Mouse (Mus musculus) forebrain, embryonic 11.5 days (tissue): ENCODE measurements around the gene Parva. TPM values are rescaled to one million over a fixed set of nuclear protein-coding genes. Genes with fewer than 3 reads are reported as not detected.

ENCODE experiments used
- ATAC-seq: fragments of 200-750 bp; cut with Nextera tagmentation; replicated peaks from 2 replicates; pipeline ENCODE4 v1.8.0; 2017; ENCODE audit warnings: moderate TSS enrichment; ENCODE audit not compliant: low FRiP score
- DNase-seq: peaks from one replicate; pipeline ENCODE4 v3.0.0-alpha.2; 2017; ENCODE audit warnings: low spot score
- H3K27ac ChIP-seq: fragments of 300-500 bp; sonication (generic); 2 replicates; pipeline ENCODE4 v1.5.1; 2014; ENCODE audit warnings: low read depth, low read length
- H3K27me3 ChIP-seq: fragments of 300-500 bp; sonication (generic); 2 replicates; pipeline ENCODE4 v1.6.1; 2014; ENCODE audit warnings: mild to moderate bottlenecking, low read length, mixed read lengths; ENCODE audit not compliant: control insufficient read depth, insufficient read depth
- H3K36me3 ChIP-seq: fragments of 300-500 bp; sonication (generic); 2 replicates; pipeline ENCODE4 v1.6.1; 2014; ENCODE audit warnings: mild to moderate bottlenecking, low read length, moderate library complexity, mixed read lengths; ENCODE audit not compliant: control insufficient read depth, insufficient read depth
- H3K4me1 ChIP-seq: fragments of 300-500 bp; sonication (generic); replicated peaks from 2 replicates; pipeline ENCODE4 v1.6.1; 2014; ENCODE audit warnings: low read length, mixed read lengths; ENCODE audit not compliant: control insufficient read depth, insufficient read depth
- H3K4me2 ChIP-seq: fragments of 300-500 bp; sonication (generic); 2 replicates; pipeline ENCODE4 v1.6.1; 2014; ENCODE audit warnings: low read depth, mild to moderate bottlenecking, low read length, moderate library complexity, mixed read lengths; ENCODE audit not compliant: severe bottlenecking
- H3K4me3 ChIP-seq: fragments of 300-500 bp; sonication (generic); 2 replicates; pipeline ENCODE4 v1.5.1; 2014; ENCODE audit warnings: low read depth, low read length
- H3K9ac ChIP-seq: fragments of 300-500 bp; sonication (generic); 2 replicates; pipeline ENCODE4 v1.6.1; 2014; ENCODE audit warnings: low read length
- H3K9me3 ChIP-seq: fragments of 300-500 bp; sonication (generic); 2 replicates; pipeline ENCODE4 v1.6.1; 2016; ENCODE audit warnings: low read length, mixed read lengths; ENCODE audit not compliant: control insufficient read depth
- WGBS: fragments of 180-500 bp; shearing (Covaris S2); extraction: QIAGEN DNeasy Blood & Tissue Kit; methylation state at CpG from one replicate; pipeline ENCODE4 v1.1.7; 2014; 5-methylcytosine and 5-hydroxymethylcytosine counted together
- polyA plus RNA-seq: library from polyadenylated mRNA; unstranded; fragments of >200 nt; fragmentation: Nextera tagmentation; extraction: Ambion mirVana; gene quantifications from 2 replicates; pipeline ENCODE4 v1.2.1, GENCODE M21; 2014

Gene Parva
- polyA plus RNA-seq, 1 experiment from 2014 or later = 64.5 TPM

DNA sequence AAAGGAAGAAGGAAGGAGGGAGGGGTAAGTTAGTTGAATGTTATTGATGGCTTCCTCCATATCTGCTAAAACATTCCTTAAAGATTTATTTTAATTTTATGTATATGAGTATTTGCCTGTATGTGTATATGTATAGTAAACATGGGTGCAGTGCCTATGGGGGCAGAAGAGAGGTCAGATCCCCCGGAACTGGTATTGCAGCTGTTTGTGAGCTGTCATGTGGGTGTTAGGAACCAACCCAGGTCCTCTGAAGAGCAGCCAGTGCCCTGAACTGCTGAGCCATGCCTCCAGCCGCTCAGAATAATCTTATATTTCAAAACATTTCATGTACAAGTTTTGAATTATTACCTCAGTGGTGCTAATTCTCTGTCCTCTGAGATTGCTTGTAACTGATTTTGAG is 63.5 kb downstream of the Parva start:
- H3K4me3 ChIP-seq = no peak overlapping the region
- H3K36me3 ChIP-seq = no peaks in the 10 kb centered on the region; the same call in 1 of the 2 replicates
- H3K4me2 ChIP-seq = no peak overlapping the region
- no peaks in the 10 kb centered on the region for H3K9me3 ChIP-seq
- WGBS = 70% methylated on average over 2 of the region's 2 CpGs
- no peaks in the 10 kb centered on the region for H3K4me1 ChIP-seq
- ATAC-seq = no peak
- H3K27me3 ChIP-seq = no peaks in the 10 kb centered on the region
- no peak overlapping the region for H3K27ac ChIP-seq
- no peak for DNase-seq
- H3K9ac ChIP-seq = no peak overlapping the region

DNA sequence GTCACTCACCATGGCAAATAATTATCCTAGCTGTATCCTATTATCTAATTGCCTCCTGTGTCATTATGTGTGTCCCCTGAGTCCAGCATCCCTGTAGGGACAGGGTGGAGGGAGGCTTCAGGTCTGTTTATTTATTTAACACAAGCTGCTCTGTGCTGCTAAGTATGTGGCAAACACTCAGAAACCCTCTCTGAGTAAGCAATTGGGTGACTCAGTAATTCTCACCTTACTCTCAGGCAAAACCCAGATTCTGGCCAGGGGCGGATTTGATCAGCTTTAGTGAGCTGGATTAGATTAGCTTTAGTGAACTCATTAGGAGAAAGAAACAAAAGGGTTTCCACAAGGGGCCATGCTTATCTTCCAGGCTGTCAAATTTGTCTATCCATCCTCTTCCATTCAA is 64.4 kb downstream of the Parva start:
- H3K4me2 ChIP-seq = no peak overlapping the region
- H3K36me3 ChIP-seq = no peaks in the 10 kb centered on the region; the same call in 1 of the 2 replicates
- no peak overlapping the region for H3K9ac ChIP-seq
- ATAC-seq (no peak), DNase-seq (no peak)
- no peaks in the 10 kb centered on the region for H3K27me3 ChIP-seq
- no peaks in the 10 kb centered on the region for H3K9me3 ChIP-seq
- no peaks in the 10 kb centered on the region for H3K4me1 ChIP-seq
- WGBS = 40% methylated on average over 1 of the region's 1 CpGs
- no peak overlapping the region for H3K4me3 ChIP-seq
- no peak overlapping the region for H3K27ac ChIP-seq

DNA sequence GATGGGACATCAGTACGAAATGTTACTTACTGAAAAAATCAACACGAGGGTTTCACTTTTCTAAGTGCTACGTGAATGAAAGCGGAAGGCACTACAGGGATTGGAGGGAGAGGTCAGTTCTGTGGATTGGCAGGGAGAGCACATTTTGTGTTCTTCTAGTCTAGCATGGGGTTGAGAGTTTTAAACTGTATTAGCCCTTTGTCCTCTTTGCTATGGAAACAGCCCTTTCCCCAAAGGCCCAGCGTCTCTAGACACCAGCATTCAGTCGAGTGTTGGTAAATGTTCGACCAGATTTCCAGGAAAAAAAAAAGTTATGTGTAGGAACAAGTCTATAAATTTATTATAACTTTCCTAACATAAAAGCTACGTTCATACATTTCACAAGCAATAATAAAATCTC is 68.6 kb downstream of the Parva start:
- Histone ChIP-seq H3K9me3 (no peaks in the 10 kb centered on the region), H3K27me3 (no peaks in the 10 kb centered on the region), H3K36me3 (no peaks in the 10 kb centered on the region), H3K9ac (no peak overlapping the region), H3K4me2 (no peak overlapping the region), H3K27ac (no peak overlapping the region), H3K4me3 (no peak overlapping the region), H3K4me1 (no peaks in the 10 kb centered on the region)
- 76% methylated on average over 8 of the region's 8 CpGs for WGBS
- DNase-seq = no peak
- ATAC-seq = no peak

DNA sequence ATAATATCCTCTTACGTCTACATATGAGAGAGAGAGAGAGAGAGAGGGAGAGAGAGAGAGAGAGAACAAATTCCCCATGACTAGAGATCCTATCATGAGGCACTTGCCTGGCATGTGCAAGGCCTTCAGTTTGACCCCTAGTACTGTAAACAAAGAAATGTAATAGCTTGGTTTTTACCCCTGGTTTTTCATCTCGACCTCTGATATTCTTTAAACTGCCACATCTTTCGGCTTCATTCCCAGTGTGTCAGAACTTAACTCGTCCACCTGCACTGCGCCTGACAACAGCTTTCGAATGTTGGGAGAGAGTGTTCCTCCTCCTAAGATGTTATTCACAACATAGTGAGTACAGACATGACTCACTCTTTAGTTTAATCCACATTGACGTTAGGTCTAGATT is 69.6 kb downstream of the Parva start:
- Histone ChIP-seq H3K9ac (no peak overlapping the region), H3K4me3 (no peak overlapping the region), H3K36me3 (no peaks in the 10 kb centered on the region), H3K9me3 (no peaks in the 10 kb centered on the region), H3K27ac (no peak overlapping the region), H3K27me3 (no peaks in the 10 kb centered on the region), H3K4me1 (0 out of 2 replicates have a peak, but pooled peaks cover 2% of the 10 kb centered on the region), H3K4me2 (no peak overlapping the region)
- DNase-seq = no peak
- 84% methylated on average over 7 of the region's 7 CpGs for WGBS
- no peak for ATAC-seq

DNA sequence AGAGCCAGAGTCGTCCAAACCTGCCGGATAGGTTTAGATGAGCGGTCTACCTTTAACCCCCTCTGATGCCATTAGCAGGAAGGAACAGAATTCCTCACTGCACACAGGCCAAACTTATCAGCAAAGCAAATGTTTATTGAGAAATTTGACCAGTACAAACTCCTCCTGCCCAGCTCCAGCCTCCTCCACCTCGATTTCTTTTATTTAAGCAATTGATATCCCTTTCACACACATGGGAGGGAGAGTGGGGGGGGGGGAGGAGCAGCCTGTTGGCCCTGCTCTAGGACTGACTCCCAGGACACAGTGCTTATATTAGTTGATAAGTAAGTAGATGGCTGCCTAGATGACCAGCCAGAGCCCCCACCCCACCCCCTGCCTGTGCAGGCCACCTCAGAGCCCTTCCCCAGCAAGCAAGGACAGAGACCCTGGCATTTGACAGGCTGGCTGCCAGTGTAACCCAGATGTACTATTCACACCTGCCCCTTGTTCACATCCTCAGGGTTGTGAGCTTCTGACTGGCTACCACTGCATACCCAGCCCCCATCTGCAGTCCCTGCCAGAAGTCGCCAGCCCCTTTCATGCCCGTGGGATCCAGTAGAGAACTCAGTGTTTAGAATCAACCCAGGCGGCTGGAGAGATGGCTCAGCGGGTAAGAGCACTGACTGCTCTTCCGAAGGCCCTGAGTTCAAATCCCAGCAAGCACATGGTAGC is 71.4 kb downstream of the Parva start:
- no peaks in the 10 kb centered on the region for H3K36me3 ChIP-seq
- no peak overlapping the region for H3K9ac ChIP-seq
- 70% methylated on average over 9 of the region's 9 CpGs for WGBS
- no peaks in the 10 kb centered on the region for H3K27me3 ChIP-seq
- ATAC-seq (no peak), DNase-seq (no peak)
- no peaks in the 10 kb centered on the region for H3K9me3 ChIP-seq
- 0 out of 2 replicates have a peak, but pooled peaks cover 2% of the 10 kb centered on the region for H3K4me1 ChIP-seq
- no peak overlapping the region for H3K4me2 ChIP-seq
- H3K27ac ChIP-seq = no peak overlapping the region
- no peak overlapping the region for H3K4me3 ChIP-seq

DNA sequence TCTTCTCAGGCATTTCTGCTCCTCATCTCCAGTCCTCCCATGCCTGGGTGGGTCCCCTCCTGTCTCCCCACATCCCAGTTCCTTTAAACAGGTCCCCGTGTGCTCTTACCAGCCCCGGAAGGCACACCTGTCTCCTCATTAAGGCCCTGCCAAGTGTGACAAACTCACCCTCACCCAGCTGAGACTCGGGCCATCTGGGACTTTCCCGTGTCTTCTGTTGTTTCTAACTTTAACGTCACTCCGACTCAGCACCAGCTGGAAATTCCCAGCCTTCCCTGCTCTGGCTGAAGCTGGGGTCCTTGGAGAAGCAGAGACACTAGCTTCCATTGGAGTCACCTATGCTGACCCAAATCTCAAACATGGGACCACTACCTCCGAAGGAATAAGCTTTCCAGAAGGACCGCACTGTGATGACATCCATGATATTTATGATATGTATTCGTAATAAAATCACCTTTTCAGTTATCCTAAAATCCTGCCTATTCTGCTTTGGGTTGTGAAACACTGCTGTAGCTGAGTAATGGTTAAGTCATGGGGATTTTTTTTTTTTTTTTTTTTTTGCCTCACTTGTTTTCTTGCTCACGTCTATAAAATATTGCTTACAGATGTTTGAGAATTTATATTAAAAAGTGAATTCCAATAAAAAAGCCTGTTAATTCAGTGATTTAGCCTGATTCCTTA is 72.3 kb downstream of the Parva start:
- no peak overlapping the region for H3K4me2 ChIP-seq
- no peak for DNase-seq
- 0 out of 2 replicates have a peak, but pooled peaks cover 2% of the 10 kb centered on the region for H3K4me1 ChIP-seq
- H3K36me3 ChIP-seq = no peaks in the 10 kb centered on the region
- ATAC-seq = no peak
- H3K27me3 ChIP-seq = no peaks in the 10 kb centered on the region
- no peak overlapping the region for H3K27ac ChIP-seq
- 77% methylated on average over 10 of the region's 10 CpGs for WGBS
- no peak overlapping the region for H3K9ac ChIP-seq
- no peak overlapping the region for H3K4me3 ChIP-seq
- H3K9me3 ChIP-seq = no peaks in the 10 kb centered on the region

DNA sequence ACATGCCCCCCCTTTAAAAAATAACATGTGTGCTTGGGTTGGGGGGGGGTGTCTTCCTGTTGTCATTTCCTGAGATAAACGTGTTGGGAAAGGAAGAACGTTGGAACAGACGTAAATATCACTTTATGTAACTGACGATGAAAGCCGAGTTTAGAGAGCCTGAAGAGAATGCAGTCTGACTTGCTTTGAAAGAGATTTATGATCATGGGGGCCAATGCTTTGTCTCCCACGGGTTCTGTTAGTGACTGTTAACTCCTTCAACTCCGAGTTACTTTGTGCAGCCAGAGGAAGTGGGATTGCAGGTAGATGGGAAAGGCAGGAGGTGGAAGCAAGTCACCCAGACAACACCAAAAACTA is 72.8 kb downstream of the Parva start:
- no peaks in the 10 kb centered on the region for H3K27me3 ChIP-seq

DNA sequence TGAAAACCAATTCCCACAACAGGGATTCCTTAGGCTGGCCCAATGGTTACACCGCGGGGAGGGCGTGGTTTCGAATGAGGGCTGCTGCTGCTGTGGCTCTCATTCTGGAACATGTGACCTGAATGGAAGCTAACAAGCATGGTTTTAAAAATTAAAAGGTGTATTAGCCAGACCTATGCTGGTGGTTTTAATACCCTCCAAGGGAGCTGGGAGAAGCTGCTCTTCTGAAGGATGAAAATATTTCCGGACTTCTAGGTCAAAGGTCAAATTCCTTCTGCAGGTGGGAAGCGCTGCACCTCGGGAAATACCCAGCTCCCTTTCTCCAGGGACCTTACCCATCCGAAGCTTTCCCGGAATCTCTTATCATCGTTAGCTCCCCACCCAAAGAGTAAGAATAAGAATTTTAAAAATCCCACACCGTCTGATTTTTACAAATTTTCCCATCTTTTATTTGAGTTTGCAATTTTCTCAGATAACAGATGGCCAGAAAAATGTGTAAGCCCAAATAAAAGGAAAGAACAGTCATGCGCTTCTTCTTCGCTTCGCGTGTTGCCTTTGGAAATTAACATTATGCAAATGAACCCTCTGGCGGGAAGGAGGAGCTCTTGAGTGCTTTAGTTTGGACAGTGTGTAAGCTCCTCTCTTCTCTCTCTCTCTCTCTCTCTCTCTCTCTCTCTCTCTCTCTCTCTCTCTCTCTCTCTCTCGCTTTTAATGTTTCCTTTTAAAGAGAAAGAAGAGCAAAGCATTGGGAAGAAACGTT is 74.9 kb downstream of the Parva start:
- no peak for ATAC-seq
- Histone ChIP-seq H3K9me3 (no peaks in the 10 kb centered on the region), H3K4me3 (no peak overlapping the region), H3K4me1 (0 out of 2 replicates have a peak, but pooled peaks cover 2% of the 10 kb centered on the region), H3K27ac (no peak overlapping the region), H3K4me2 (0 out of 2 replicates have a peak overlapping the region, but pooled peaks have one; percentile 11), H3K9ac (no peak overlapping the region), H3K27me3 (no peaks in the 10 kb centered on the region), H3K36me3 (no peaks in the 10 kb centered on the region)
- 35% methylated on average over 18 of the region's 18 CpGs for WGBS
- no peak for DNase-seq

More for the DNA sequence above, 72.8 kb downstream of the Parva start:
- Histone ChIP-seq H3K9ac (no peak overlapping the region), H3K27ac (no peak overlapping the region), H3K9me3 (no peaks in the 10 kb centered on the region), H3K4me1 (0 out of 2 replicates have a peak, but pooled peaks cover 2% of the 10 kb centered on the region), H3K4me2 (no peak overlapping the region), H3K36me3 (no peaks in the 10 kb centered on the region), H3K4me3 (no peak overlapping the region)
- ATAC-seq = no peak
- DNase-seq = no peak
- WGBS = 58% methylated on average over 7 of the region's 7 CpGs
